Mouse (Mus musculus) T-helper 17 cell (primary cell): ENCODE data around the gene Mecr.

ENCODE experiments used
- in situ Hi-C, 2 experiments: fragments of 300-600 bp; cut with MboI, MseI; formaldehyde crosslinking; loops; 1 replicate in 1 of 2; 2 replicates in 1 of 2; pipeline ENCODE4 v1.15.1; 2025; ENCODE audit warnings: high pct_unique_total_duplicates in 2 of 2

Mecr gene

GRCm38 (mm10) chr4:131881306-131881705 is 38.0 kb downstream of the Mecr start:
- in situ Hi-C loops: no loop called here

- in situ Hi-C loops: no loop called here
These were observed 40.3 kb downstream of the Mecr start for GRCm38 (mm10) chr4:131883571-131883970.

GRCm38 (mm10) chr4:131885376-131885775 is 42.1 kb downstream of the Mecr start:
- in situ Hi-C loops: no loop called here

GRCm38 (mm10) chr4:131888564-131888963 is 45.3 kb downstream of the Mecr start:
- in situ Hi-C loops: no loop called here

- in situ Hi-C loops: no loop called here
These were observed 47.4 kb downstream of the Mecr start for GRCm38 (mm10) chr4:131890692-131891091.

- in situ Hi-C loops: no loop called here
These were observed 53.8 kb downstream of the Mecr start for GRCm38 (mm10) chr4:131897109-131897508.

- in situ Hi-C loops: no loop called here
These were observed 54.5 kb downstream of the Mecr start for GRCm38 (mm10) chr4:131897787-131898186.

GRCm38 (mm10) chr4:131898503-131899179 is 55.4 kb downstream of the Mecr start:
- in situ Hi-C loops: no loop called here

GRCm38 (mm10) chr4:131899180-131899554 is 55.9 kb downstream of the Mecr start:
- in situ Hi-C loops: no loop called here

GRCm38 (mm10) chr4:131901090-131901489 is 57.8 kb downstream of the Mecr start:
- in situ Hi-C loops: no loop called here

- in situ Hi-C loops: no loop called here
These were observed 61.2 kb downstream of the Mecr start for GRCm38 (mm10) chr4:131904478-131904877.

GRCm38 (mm10) chr4:131906423-131906822 is 63.2 kb downstream of the Mecr start:
- in situ Hi-C loops: no loop called here

GRCm38 (mm10) chr4:131907912-131908311 is 64.6 kb downstream of the Mecr start:
- in situ Hi-C loops: no loop called here

- in situ Hi-C loops: no loop called here
These were observed 67.1 kb downstream of the Mecr start for GRCm38 (mm10) chr4:131910237-131910994.

- in situ Hi-C loops: no loop called here
These were observed 68.3 kb downstream of the Mecr start for GRCm38 (mm10) chr4:131911521-131911920.

GRCm38 (mm10) chr4:131913526-131913925 is 70.3 kb downstream of the Mecr start:
- in situ Hi-C loops: no loop called here

- in situ Hi-C loops: no loop called here
These were observed 70.9 kb downstream of the Mecr start for GRCm38 (mm10) chr4:131914046-131914643.

GRCm38 (mm10) chr4:131914891-131915469 is 71.7 kb downstream of the Mecr start:
- in situ Hi-C loops: no loop called here

- in situ Hi-C loops: no loop called here
These were observed 72.6 kb downstream of the Mecr start for GRCm38 (mm10) chr4:131915821-131916328.

GRCm38 (mm10) chr4:131916425-131916824 is 73.2 kb downstream of the Mecr start:
- in situ Hi-C loops: no loop called here

- in situ Hi-C loops: no loop called here
These were observed 73.8 kb downstream of the Mecr start for GRCm38 (mm10) chr4:131917010-131917555.
